Mouse (Mus musculus): ENCODE data around the gene Ksr2.

Ksr2 gene

DNA sequence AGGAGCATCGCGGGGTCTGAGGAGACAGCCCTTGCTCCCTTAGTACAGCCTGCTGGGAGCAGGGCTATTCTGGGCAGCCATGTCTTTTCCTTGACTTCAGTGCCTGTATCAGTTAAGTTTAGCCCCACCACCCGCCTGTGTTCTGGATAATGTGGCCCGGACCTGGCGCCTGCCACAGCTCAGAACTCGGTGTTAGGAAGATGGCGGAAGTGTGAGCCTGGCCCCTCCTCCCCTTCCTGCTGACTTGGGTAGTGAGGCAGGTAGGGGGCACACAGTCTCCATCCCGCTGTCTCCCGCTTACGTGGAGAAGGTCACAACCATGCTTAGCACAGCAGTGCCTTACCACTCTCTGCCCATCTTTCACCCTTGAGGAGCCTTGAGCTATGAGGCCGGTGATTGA lies 68.2 kb downstream of the Ksr2 start:
- DNase-seq (ENCODE audit: low spot score in 2 of 2) = no peak

GRCm38 (mm10) chr5:117485411-117485810 lies 71.6 kb downstream of the Ksr2 start:
- no peak for DNase-seq (ENCODE audit: low spot score in 2 of 2)

GRCm38 (mm10) chr5:117486092-117486491 lies 72.3 kb downstream of the Ksr2 start:
- DNase-seq (ENCODE audit: low spot score in 2 of 2) = no peak

DNA sequence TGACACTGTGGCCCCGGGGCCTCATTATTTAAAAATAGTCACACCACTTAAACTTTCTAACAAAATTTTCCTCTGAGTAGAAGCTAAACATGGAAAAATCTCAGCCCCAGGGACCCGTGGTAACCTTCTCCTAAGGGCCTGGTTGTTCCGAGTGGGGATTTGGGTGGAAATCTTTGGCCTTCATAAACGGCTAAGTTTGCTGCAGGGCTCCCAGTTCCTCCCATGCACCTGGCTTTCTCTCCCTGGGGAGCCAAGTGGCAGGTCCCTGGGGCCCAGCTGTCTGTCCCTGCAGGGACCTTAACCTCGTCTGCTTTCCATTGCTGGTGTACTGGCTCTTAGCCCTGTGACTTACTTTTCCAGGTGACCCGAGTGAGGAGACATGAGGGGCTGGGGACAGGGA lies 74.4 kb downstream of the Ksr2 start:
- DNase-seq (ENCODE audit: low spot score in 2 of 2) = no peak

GRCm38 (mm10) chr5:117488670-117489325 lies 75.0 kb downstream of the Ksr2 start:
- no peak for DNase-seq (ENCODE audit: low spot score in 2 of 2)

GRCm38 (mm10) chr5:117492933-117493863 lies 79.4 kb downstream of the Ksr2 start:
- DNase-seq (ENCODE audit: low spot score in 2 of 2) = no peak

DNA sequence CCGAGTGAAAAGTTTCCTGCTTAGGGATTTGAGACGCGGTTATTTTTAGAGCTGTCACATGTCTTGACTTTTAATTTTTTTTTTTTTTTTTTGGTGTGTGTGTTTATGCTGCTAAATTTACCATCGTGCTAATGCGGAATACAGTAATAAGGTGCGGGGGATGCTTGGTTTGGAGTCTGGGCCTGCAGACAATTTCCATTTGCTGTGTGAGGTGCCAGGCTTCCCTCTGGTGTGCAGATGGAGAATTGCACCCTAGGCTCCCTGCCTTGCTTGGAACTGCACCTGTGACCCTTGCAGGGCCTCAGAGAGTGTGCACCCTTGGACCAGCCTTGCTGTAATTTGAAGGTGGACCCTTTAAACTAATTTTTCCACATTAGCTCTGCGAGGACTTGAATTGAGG lies 80.1 kb downstream of the Ksr2 start:
- peak in 1 of 2 experiments; percentile 35 for DNase-seq (ENCODE audit: low spot score in 2 of 2)

DNA sequence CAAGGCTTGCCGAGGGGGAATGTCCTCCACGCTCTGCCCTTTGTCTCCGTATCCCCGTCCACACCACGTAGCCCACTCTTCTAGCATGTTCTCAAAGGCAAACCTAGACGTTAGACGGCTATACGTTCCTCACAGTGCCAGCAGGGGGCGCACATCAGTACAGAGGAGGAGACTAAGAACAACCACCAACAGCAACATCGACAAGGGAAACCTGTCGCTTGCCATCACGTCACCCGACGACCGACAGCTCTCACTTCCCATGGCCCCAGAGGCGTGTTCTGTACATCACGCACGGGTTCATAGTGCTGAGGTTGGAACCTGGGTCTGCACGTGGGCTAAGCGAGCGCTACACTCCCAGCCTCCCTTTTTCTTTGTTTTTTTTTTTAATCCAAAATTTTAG lies 83.3 kb downstream of the Ksr2 start:
- DNase-seq (ENCODE audit: low spot score in 2 of 2) = no peak

DNA sequence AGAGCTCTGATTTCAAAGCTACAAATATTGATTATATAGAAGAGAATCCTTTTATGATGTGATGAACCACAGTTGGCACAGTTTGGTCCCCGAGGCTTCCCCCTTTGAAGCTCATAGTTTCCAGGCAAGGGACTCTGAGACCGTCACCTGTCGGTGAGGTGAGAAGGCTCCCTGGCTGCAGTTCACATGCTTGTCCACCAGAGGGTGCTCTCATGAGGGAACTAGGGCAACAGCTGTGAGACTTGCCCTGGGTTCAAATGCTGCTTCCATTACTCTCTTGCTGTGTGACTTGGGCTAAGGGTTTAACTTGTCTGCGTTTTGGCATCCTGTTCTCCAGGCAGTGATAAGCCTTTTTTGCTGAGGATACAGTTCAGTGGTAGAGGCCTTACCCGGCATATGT lies 88.8 kb downstream of the Ksr2 start:
- peak in 1 of 2 experiments; percentile 44 for DNase-seq (ENCODE audit: low spot score in 2 of 2)

DNA sequence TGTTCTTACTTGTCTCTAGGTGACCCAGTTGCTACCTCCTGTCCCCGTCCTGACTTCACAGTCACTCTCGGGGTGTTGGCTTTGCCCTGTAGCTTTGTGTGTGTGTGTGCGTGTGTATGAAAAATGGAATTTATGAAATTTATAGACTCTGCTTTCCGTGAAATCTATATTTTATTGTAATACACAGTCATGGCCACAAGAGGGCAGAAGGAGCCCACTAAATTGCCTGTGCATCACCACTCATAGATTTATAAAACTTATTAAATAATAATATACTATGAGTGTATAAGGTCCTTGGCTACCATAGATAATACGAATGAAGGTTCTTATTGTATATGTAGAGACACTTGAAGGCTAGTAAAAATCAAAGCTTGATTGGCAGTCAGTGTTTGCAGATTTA lies 90.6 kb downstream of the Ksr2 start:
- no peak for DNase-seq (ENCODE audit: low spot score in 2 of 2)

- DNase-seq (ENCODE audit: low spot score in 2 of 2) = peak; percentile 72 to 77
These were observed 91.4 kb downstream of the Ksr2 start for GRCm38 (mm10) chr5:117505204-117505603.

DNA sequence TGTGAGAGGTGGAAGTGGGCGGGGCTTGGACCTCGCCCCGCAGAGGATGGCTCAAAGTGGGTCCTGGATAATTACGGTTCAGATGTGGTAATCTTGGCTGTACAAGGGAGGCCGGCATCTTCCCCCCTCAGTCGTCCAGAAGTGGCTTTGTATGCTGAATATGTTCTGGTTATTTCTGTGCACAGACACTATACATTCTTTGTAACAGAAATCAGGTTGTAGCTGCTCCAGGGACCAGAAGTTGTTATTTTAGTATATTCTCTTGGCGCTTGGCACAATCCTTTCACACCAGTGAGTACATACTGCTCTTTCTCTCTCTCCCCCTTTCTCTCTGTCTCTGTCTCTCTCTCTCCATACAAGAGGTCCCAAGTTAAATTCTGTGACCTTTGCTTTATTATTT lies 92.0 kb downstream of the Ksr2 start:
- no peak for DNase-seq (ENCODE audit: low spot score in 2 of 2)

DNA sequence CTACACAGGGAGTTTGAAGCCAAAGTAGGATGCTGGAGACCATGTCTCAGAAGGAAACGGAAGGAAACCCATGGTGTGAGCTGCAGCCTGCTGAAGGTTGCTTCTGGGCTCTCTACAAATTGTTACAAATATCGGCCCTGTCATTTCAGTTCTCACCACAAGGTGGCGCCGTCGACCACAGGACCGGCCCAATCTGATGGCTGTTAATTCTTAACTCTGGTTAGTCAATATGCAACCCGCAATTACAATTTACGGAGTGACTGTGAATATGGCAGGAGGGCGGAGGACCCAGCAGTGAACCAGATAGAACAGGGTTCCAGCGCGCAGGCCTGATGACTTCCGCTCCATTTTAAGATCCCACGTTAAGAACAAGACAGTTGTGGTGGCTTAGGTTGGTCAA lies 92.6 kb downstream of the Ksr2 start:
- DNase-seq (ENCODE audit: low spot score in 2 of 2) = peak; percentile 53 to 64

DNA sequence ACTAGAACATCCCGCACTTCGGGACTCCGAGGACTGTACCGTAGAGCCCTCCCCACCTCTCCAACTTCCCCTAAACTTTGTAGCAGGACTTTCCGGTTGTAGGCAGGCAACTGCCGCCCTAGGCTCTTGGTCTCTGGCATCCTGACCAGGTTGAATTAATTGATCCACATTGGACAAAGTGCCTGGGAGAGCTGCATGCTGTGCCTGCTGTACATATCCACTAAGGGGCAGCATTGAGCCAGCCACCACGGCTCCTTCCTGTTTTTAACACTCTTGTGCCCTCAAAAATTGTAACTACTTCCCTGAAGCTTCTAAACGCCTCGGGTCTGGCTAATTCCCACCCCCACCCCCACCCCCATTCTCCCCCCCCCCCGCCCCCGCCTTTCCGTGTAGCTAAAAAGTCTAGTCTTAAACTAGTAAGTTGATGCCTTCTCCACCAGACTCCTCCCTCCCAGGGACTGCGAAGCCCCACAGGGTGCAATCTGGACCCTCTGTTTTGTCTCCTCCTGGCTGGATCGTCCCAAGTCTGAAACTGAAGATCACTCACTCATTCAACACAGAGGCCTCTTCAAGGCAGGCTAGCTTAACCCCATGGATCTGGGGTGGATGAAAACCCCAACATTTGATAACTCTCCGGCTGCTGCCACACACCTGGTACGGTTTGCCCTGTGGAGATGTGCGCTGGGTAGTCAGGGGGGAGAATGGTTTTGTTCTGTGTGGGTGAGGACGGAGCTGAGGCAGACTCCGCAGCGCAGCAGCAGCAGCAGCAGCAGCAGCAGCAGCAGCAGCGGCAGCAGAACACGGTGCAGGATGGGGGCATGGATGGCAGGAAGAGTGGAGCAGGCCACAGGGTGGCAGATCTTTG lies 95.9 kb downstream of the Ksr2 start:
- peak; percentile 36 to 55 for DNase-seq (ENCODE audit: low spot score in 2 of 2)

GRCm38 (mm10) chr5:117510864-117511263 lies 97.1 kb downstream of the Ksr2 start:
- DNase-seq (ENCODE audit: low spot score in 2 of 2) = no peak

GRCm38 (mm10) chr5:117515396-117515795 lies 101.6 kb downstream of the Ksr2 start:
- no peak for DNase-seq (ENCODE audit: low spot score in 2 of 2)

GRCm38 (mm10) chr5:117515861-117516260 lies 102.1 kb downstream of the Ksr2 start:
- DNase-seq (ENCODE audit: low spot score in 2 of 2) = no peak

DNA sequence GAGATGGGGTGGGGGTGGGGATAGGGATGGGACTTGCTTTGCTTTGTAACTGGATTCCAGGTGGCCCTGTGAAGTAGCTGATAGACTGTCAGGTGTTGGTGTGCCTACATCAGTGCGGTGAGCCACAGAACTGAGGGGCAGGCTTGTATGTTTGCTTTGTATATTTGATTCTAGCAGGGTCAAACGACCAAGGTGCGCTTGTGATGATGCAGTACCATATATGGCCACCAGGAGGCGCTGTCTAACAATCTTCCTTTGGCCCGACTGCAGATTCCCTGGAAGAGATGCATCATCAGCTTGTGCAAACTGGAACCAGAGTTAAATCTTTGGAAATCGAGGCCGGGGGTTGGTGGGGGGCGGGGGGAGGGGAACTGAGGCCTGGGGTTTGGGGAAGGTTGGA lies 102.8 kb downstream of the Ksr2 start:
- peak in 1 of 2 experiments; percentile 36 for DNase-seq (ENCODE audit: low spot score in 2 of 2)

- no peak for DNase-seq (ENCODE audit: low spot score in 2 of 2)
These were observed 106.2 kb downstream of the Ksr2 start for GRCm38 (mm10) chr5:117519858-117520495.

DNA sequence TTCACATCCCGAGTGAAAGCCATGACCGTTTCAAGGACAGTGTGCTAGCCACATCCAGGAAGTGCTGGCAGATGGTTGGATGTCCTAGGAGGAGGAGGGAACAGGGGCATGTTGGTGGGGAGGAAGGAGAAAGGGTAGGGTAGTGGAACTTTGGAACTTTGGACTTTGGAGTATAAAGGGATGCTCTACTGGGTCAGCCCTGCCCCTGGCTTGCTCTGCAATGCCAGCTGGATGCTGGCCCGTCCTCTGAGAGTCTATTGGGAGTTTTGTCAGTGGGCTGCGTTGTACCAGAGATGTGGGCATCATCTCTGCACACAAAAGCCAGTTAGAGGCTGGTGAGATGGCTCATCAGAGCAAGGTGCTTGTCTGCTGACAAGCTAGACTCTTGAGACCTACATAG lies 107.4 kb downstream of the Ksr2 start:
- no peak for DNase-seq (ENCODE audit: low spot score in 2 of 2)

GRCm38 (mm10) chr5:117521701-117522100 lies 107.9 kb downstream of the Ksr2 start:
- DNase-seq (ENCODE audit: low spot score in 2 of 2) = no peak

GRCm38 (mm10) chr5:117522471-117522870 lies 108.7 kb downstream of the Ksr2 start:
- no peak for DNase-seq (ENCODE audit: low spot score in 2 of 2)

Data from natural killer cell, adult 2 months (primary cell).